In the genomic region with DNA sequence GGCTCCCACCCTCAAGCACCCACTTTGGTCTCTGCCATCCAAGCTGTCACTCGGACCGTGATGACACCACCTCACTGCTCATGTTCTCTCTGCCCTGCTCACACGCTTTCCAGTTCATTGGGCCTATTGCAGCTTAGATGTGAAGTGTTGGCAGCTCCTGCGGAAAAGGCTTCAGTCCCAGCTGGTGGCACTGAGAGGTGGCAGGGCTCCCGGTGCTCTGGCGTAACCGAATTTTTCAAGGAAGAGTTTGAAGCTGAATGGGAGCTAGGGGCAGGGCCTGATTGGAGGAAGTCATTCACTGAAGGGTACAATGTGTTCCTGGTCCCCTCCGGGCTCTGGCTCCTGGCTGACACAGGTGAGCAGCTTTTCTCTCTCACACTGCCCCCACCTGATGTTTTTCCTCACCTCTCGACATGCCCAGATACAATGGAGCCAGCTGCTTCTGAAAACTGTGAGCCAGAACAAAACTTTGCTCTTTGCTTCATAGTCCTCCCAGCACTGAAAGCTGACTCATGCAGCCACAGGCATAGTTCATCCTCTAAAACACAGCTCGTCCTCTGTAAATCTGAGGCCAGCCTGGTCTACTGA, we compare ENCODE assay signal across 11 mouse cellular contexts. TPM values are rescaled to one million over a fixed set of nuclear protein-coding genes. Genes with fewer than 3 reads are reported as not detected.
DNase-seq lines count a peak whose midpoint lies in the region; TF ChIP-seq lines count a peak whose summit lies in the region.
"Had no signal": no experiment of that assay in that cellular context is flagged by ENCODE, and none has a peak within 500 bp of the region (broad histone marks: within the 10 kb centered on the region; RNA-seq: fewer than 3 reads in every experiment).

No protein-coding gene starts in this region.

- intact Hi-C loops in left cerebral cortex, postnatal 36 days (cut with DNase I), result no loop called here

- DNase-seq in heart, adult 18-20 months, result peak; percentile 53 to 75
- no peak for DNase-seq in heart, adult 8-10 months (ENCODE audit: low spot score)
- DNase-seq in left cerebral cortex, postnatal 36 days (ENCODE audit: low spot score in 2 of 2), result peak; percentile 18 to 28
- no peak for DNase-seq in left cerebral cortex, adult 18-20 months (ENCODE audit: low spot score in 2 of 2)
- peak; percentile 86 for DNase-seq in brain, embryonic 14.5 days (ENCODE audit: low read depth)
- DNase-seq in cerebellum, postnatal 14 days, result peak; percentile 70 to 76
- DNase-seq in ovary, postnatal 10 days (ENCODE audit: low spot score), result no peak
- DNase-seq in natural killer cell, adult 2 months (ENCODE audit: low spot score in 2 of 2), result no peak
- DNase-seq: adrenal gland, postnatal 25 days; thymus, postnatal 36 days had no signal

- no peak for TF ChIP-seq POLR2A in brain, embryonic 14.5 days (IDR thresholded peaks at IDR 0.05; ENCODE audit: borderline replicate concordance, extremely low read depth, insufficient read depth, insufficient read length, poor library complexity, severe bottlenecking)

- no peak for TF ChIP-seq CTCF in brain, embryonic 14.5 days (IDR thresholded peaks at IDR 0.05; ENCODE audit: borderline replicate concordance, extremely low read depth, insufficient read depth, insufficient read length)

RNA-seq across cellular contexts. Expression of a gene that starts 44.5 kb away (rescaled TPM):
- 10 to 100 TPM; 15.7 to 17.2 TPM for total RNA-seq in heart, adult 18-20 months (2021)
- total RNA-seq in heart, adult 8-10 months (2022), result 10 to 100 TPM; 16.0 to 26.0 (median 19.9) TPM
- total RNA-seq in left cerebral cortex, postnatal 36 days (2021), result 10 to 100 TPM in 1 of 2 experiments, 1 to 10 TPM in 1; 6.2 to 11.3 TPM
- total RNA-seq in left cerebral cortex, adult 18-20 months (2021), result 1 to 10 TPM; 8.2 to 9.3 TPM
- 2.2 and 2.8 TPM in 2 replicates for polyA plus RNA-seq in brain, embryonic 14.5 days (2012; rRNA removed)
- total RNA-seq: hematopoietic stem cell, adult 5-6 weeks had no signal

Comparison
In these comparisons a context has a peak if more than half of its experiments do, and no peak if none do; other contexts are left out.
1. DNase-seq: peak in heart, adult 18-20 months (2 of 2), left cerebral cortex, postnatal 36 days (2 of 2), brain, embryonic 14.5 days (single experiment) and cerebellum, postnatal 14 days (2 of 2); none in heart, adult 8-10 months (single experiment), left cerebral cortex, adult 18-20 months (0 of 2), ovary, postnatal 10 days (single experiment) and natural killer cell, adult 2 months (0 of 2).